Mouse (Mus musculus): ENCODE results near the gene Sva.

Sva gene

GRCm38 (mm10) chr6:42038094-42038493 lies at the start of gene Sva:
Gene Sva (plus strand): TSS chr6:42038394.
- no peak for DNase-seq (ENCODE audit: low spot score in 2 of 2)

Measured in frontal cortex, postnatal 10 days (tissue).